Mouse (Mus musculus) liver, embryonic 14.5 days (tissue): Measurements from ENCODE around the gene Crtac1.

Experiments
- CTCF ChIP-seq: IDR thresholded peaks from 2 replicates; pipeline ENCODE4 v1.5.1; 2016; ENCODE audit warnings: antibody characterized with exemption, low read depth, control low read depth
- EP300 ChIP-seq: IDR thresholded peaks from 2 replicates; pipeline ENCODE4 v1.6.1; 2016; ENCODE audit warnings: antibody characterized with exemption, low read depth

DNA sequence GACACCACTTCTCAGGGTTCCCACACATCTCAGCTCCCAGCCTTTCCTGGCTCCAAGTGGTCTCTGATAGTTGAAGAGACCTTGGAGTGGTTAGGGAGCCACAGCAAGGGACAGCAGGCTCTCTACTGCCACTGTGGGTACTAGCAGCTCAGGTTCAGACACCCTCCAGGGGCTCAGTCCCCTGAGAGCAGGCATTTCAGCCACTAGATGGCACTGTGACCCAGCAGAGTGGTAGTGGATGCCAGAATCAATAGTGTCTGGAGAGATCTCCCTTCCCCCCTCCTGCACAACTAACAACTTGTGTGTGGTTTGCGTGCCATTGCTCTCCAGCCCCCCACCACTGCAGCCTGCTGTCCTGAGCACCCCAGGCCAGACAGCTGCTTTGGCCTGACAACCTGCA lies 115.7 kb downstream of the Crtac1 start:
- TF ChIP-seq CTCF = peak; percentile 89
- no peak for TF ChIP-seq EP300
